Mouse (Mus musculus) skeletal muscle tissue, adult 2 months (tissue): ENCODE measurements at regions not wholly inside any gene's neighbourhood (a gene's known extent, or its start where the extent isn't known, plus 50 kb on each side); places are given as distances from the start of the nearest gene placed in this dataset.

ENCODE experiments used
- DNase-seq: peaks from one replicate; pipeline ENCODE4 v3.0.0-alpha.2; 2012; ENCODE audit warnings: low read depth, low spot score

- no peak for DNase-seq
Observed at GRCm38 (mm10) chr10:106417156-106417555, 53.0 kb upstream of the Ppfia2 start.
